Comparison of ENCODE assay signal across 11 mouse cellular contexts in the genomic region with DNA sequence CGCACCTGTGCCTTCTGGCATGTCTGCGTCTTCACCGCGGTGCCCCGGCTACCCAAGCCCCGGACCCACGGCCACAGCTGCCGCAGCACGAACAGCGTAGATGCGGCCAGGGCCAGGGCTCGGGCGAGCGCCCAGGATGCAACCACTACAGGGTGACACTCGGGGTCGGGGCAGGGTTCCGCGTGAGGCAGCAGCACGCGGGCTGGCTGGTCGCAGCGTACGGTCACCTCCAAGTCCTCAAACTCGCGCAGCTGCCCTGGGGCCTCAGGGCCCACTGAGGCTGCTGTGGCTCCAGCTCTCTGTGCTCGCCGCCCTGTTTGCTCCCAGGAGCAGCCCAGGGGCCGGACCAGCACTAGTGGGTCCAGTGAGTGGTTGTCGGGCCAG. TPM values are rescaled to one million over a fixed set of nuclear protein-coding genes. Genes with fewer than 3 reads are reported as not detected.
DNase-seq lines count a peak whose midpoint lies in the region; ATAC-seq and TF ChIP-seq lines count a peak whose summit lies in the region.
"Had no signal": no experiment of that assay in that cellular context is flagged by ENCODE, and none has a peak within 500 bp of the region (broad histone marks: within the 10 kb centered on the region; RNA-seq: fewer than 3 reads in every experiment).

No protein-coding gene starts in this region.

- H3K9ac ChIP-seq in kidney, embryonic 16.5 days (replicated peaks; ENCODE audit: low read length): peak overlapping the region; percentile 33
- H3K9ac ChIP-seq in embryonic facial prominence, embryonic 15.5 days: no peak overlapping the region
- H3K9ac ChIP-seq in hindbrain, postnatal 0 days (replicated peaks; ENCODE audit: low read length): no peak overlapping the region
- H3K9ac ChIP-seq in midbrain, postnatal 0 days (replicated peaks; ENCODE audit: low read length, poor library complexity, severe bottlenecking): no peak overlapping the region

- WGBS in kidney, embryonic 16.5 days: 26% methylated on average over 28 of the region's 29 CpGs
- WGBS in embryonic facial prominence, embryonic 15.5 days: 26% methylated on average over 29 of the region's 29 CpGs
- 27% methylated on average over 29 of the region's 29 CpGs for WGBS in hindbrain, postnatal 0 days
- 25% methylated on average over 29 of the region's 29 CpGs for WGBS in midbrain, postnatal 0 days

- no peak for ATAC-seq in kidney, embryonic 16.5 days (ENCODE audit: low FRiP score, low TSS enrichment)
- no peak for ATAC-seq in embryonic facial prominence, embryonic 15.5 days (ENCODE audit: insufficient number of reproducible peaks, low FRiP score, low TSS enrichment, low read depth)
- ATAC-seq in hindbrain, postnatal 0 days: no peak
- no peak for ATAC-seq in midbrain, postnatal 0 days (ENCODE audit: low FRiP score)

- peaks cover 39% of the 10 kb centered on the region for H3K4me1 ChIP-seq in kidney, embryonic 16.5 days (ENCODE audit: insufficient read depth, low read length)
- peaks cover 51% of the 10 kb centered on the region for H3K4me1 ChIP-seq in embryonic facial prominence, embryonic 15.5 days
- peaks cover 30% of the 10 kb centered on the region for H3K4me1 ChIP-seq in hindbrain, postnatal 0 days (ENCODE audit: insufficient read depth, low read length)
- peaks cover 6% of the 10 kb centered on the region; the same call in 1 of the 2 replicates for H3K4me1 ChIP-seq in midbrain, postnatal 0 days (ENCODE audit: insufficient read depth, low read length)

- H3K36me3 ChIP-seq in kidney, embryonic 16.5 days (ENCODE audit: insufficient read depth, low read length): no peaks in the 10 kb centered on the region
- H3K36me3 ChIP-seq in embryonic facial prominence, embryonic 15.5 days: no peaks in the 10 kb centered on the region
- H3K36me3 ChIP-seq in hindbrain, postnatal 0 days (ENCODE audit: insufficient read depth, low read length): no peaks in the 10 kb centered on the region
- H3K36me3 ChIP-seq in midbrain, postnatal 0 days (ENCODE audit: insufficient read depth, low read length): no peaks in the 10 kb centered on the region

- TF ChIP-seq CTCF in hindbrain, postnatal 0 days (IDR thresholded peaks at IDR 0.05; ENCODE audit: low read depth): no peak
- TF ChIP-seq CTCF in midbrain, postnatal 0 days (IDR thresholded peaks at IDR 0.05): no peak

- peak overlapping the region; percentile 43 for H3K4me2 ChIP-seq in kidney, embryonic 16.5 days (replicated peaks; ENCODE audit: low read depth, low read length)
- peak overlapping the region; percentile 56 for H3K4me2 ChIP-seq in embryonic facial prominence, embryonic 15.5 days (replicated peaks)
- H3K4me2 ChIP-seq in hindbrain, postnatal 0 days (ENCODE audit: low read depth, low read length): peak overlapping the region; percentile 35
- peak overlapping the region; percentile 38; the same call in 1 of the 2 replicates for H3K4me2 ChIP-seq in midbrain, postnatal 0 days (ENCODE audit: low read depth, low read length, poor library complexity, severe bottlenecking)

- peaks cover 43% of the 10 kb centered on the region for H3K27me3 ChIP-seq in kidney, embryonic 16.5 days (ENCODE audit: insufficient read depth, low read length)
- H3K27me3 ChIP-seq in embryonic facial prominence, embryonic 15.5 days: peaks cover 58% of the 10 kb centered on the region
- peaks cover 18% of the 10 kb centered on the region for H3K27me3 ChIP-seq in hindbrain, postnatal 0 days (ENCODE audit: insufficient read depth, low read length)
- peaks cover 23% of the 10 kb centered on the region for H3K27me3 ChIP-seq in midbrain, postnatal 0 days (ENCODE audit: insufficient read depth, low read length)

- H3K4me3 ChIP-seq in kidney, embryonic 16.5 days (ENCODE audit: low read length): peak overlapping the region; percentile 34
- peak overlapping the region; percentile 26 for H3K4me3 ChIP-seq in embryonic facial prominence, embryonic 15.5 days (replicated peaks)
- H3K4me3 ChIP-seq in hindbrain, postnatal 0 days (ENCODE audit: low read length): peak overlapping the region; percentile 23; the same call in 1 of the 2 replicates
- H3K4me3 ChIP-seq in midbrain, postnatal 0 days (ENCODE audit: low read depth, low read length): peak overlapping the region; percentile 24; the same call in 1 of the 2 replicates

- DNase-seq in kidney, postnatal 36 days: no peak
- DNase-seq in hindbrain, postnatal 0 days (ENCODE audit: low spot score): no peak
- DNase-seq in midbrain, postnatal 0 days (ENCODE audit: low spot score): no peak
- DNase-seq in ovary, postnatal 14 days (ENCODE audit: low spot score): no peak
- no peak for DNase-seq in embryo, embryonic 9.5 days (ENCODE audit: extremely low spot score)
- DNase-seq in frontal cortex, postnatal 25 days (ENCODE audit: low spot score in 2 of 2): no peak
- DNase-seq: kidney, adult 18-20 months; lung, adult 2 months had no signal

- H3K9me3 ChIP-seq in kidney, embryonic 16.5 days (ENCODE audit: low read length): no peaks in the 10 kb centered on the region; the same call in 1 of the 2 replicates
- no peaks in the 10 kb centered on the region for H3K9me3 ChIP-seq in embryonic facial prominence, embryonic 15.5 days (replicated peaks)
- H3K9me3 ChIP-seq in hindbrain, postnatal 0 days (ENCODE audit: low read length): no peaks in the 10 kb centered on the region
- H3K9me3 ChIP-seq in midbrain, postnatal 0 days (ENCODE audit: low read length): no peaks in the 10 kb centered on the region

- H3K27ac ChIP-seq in kidney, embryonic 16.5 days (ENCODE audit: low read length): no peak overlapping the region
- H3K27ac ChIP-seq in embryonic facial prominence, embryonic 15.5 days (replicated peaks): no peak overlapping the region
- no peak overlapping the region; the same call in 1 of the 2 replicates for H3K27ac ChIP-seq in hindbrain, postnatal 0 days
- no peak overlapping the region for H3K27ac ChIP-seq in midbrain, postnatal 0 days (ENCODE audit: low read depth, low read length)

RNA-seq across cellular contexts. Expression of gene Znrf4, which starts 0.5 kb away (rescaled TPM):
- polyA plus RNA-seq in kidney, embryonic 16.5 days (2015; fragmentation: Nextera tagmentation; extraction: Ambion mirVana): not detected in 2 replicates
- not detected in 2 replicates for polyA plus RNA-seq in embryonic facial prominence, embryonic 15.5 days (2015; fragmentation: Nextera tagmentation; extraction: Ambion mirVana)
- not detected in 2 replicates for total RNA-seq in hindbrain, postnatal 0 days (2014; rRNA removed)
- polyA plus RNA-seq in hindbrain, postnatal 0 days (2015; fragmentation: Nextera tagmentation; extraction: Ambion mirVana): not detected in 2 replicates
- total RNA-seq in midbrain, postnatal 0 days (2014; rRNA removed): not detected in 2 replicates
- polyA plus RNA-seq in midbrain, postnatal 0 days (2015; fragmentation: Nextera tagmentation; extraction: Ambion mirVana): not detected in 2 replicates
- polyA plus RNA-seq: brain, embryonic 14.5 days had no signal

RNA-seq across cellular contexts. Expression of gene Ptprs, which starts 35.4 kb away (rescaled TPM):
- 76.1 and 87.2 TPM in 2 replicates for polyA plus RNA-seq in kidney, embryonic 16.5 days (2015; fragmentation: Nextera tagmentation; extraction: Ambion mirVana)
- 116 and 118 TPM in 2 replicates for polyA plus RNA-seq in embryonic facial prominence, embryonic 15.5 days (2015; fragmentation: Nextera tagmentation; extraction: Ambion mirVana)
- 869 and 913 TPM in 2 replicates for total RNA-seq in hindbrain, postnatal 0 days (2014; rRNA removed)
- 196 and 198 TPM in 2 replicates for polyA plus RNA-seq in hindbrain, postnatal 0 days (2015; fragmentation: Nextera tagmentation; extraction: Ambion mirVana)
- 716 and 795 TPM in 2 replicates for total RNA-seq in midbrain, postnatal 0 days (2014; rRNA removed)
- polyA plus RNA-seq in midbrain, postnatal 0 days (2015; fragmentation: Nextera tagmentation; extraction: Ambion mirVana): 208 and 225 TPM in 2 replicates

RNA-seq across cellular contexts. Expression of gene Gm20219, which starts 42.5 kb away (rescaled TPM):
- 1.8 and 2.4 TPM in 2 replicates for polyA plus RNA-seq in kidney, embryonic 16.5 days (2015; fragmentation: Nextera tagmentation; extraction: Ambion mirVana)
- polyA plus RNA-seq in embryonic facial prominence, embryonic 15.5 days (2015; fragmentation: Nextera tagmentation; extraction: Ambion mirVana): 13.1 and 16.5 TPM in 2 replicates
- total RNA-seq in hindbrain, postnatal 0 days (2014; rRNA removed): 0.10 and 0.54 TPM in 2 replicates
- polyA plus RNA-seq in hindbrain, postnatal 0 days (2015; fragmentation: Nextera tagmentation; extraction: Ambion mirVana): 0.37 and 0.55 TPM in 2 replicates
- total RNA-seq in midbrain, postnatal 0 days (2014; rRNA removed): 0.22 TPM in 1 of 2 replicates, not detected in the other
- 0.26 and 0.56 TPM in 2 replicates for polyA plus RNA-seq in midbrain, postnatal 0 days (2015; fragmentation: Nextera tagmentation; extraction: Ambion mirVana)
